Mouse (Mus musculus): ENCODE data around the gene Lypd4. TPM values are rescaled to one million over a fixed set of nuclear protein-coding genes. Genes with fewer than 3 reads are reported as not detected.

The Lypd4 gene
- not detected in 2 replicates for polyA plus RNA-seq (2016; fragmentation: Nextera tagmentation; extraction: Ambion mirVana)

GRCm38 (mm10) chr7:24869532-24870165 lies at the start of gene Lypd4, which contains the start of gene Dmrtc2:
TSS of gene Lypd4 (minus strand) at chr7:24869941.
TSS of gene Dmrtc2 (plus strand) at chr7:24870057.
- peaks cover 11% of the 10 kb centered on the region for H3K9me3 ChIP-seq (replicated peaks)
- H3K27ac ChIP-seq (ENCODE audit: poor library complexity, severe bottlenecking) = no peak within 1 kb of the TSS
- no peak within 1 kb of the TSS for H3K9ac ChIP-seq
- no peaks in the 10 kb centered on the region for H3K36me3 ChIP-seq
- no peak within 1 kb of the TSS for H3K4me3 ChIP-seq
- WGBS = 42% methylated on average over 41 of the region's 41 CpGs
- no peak within 1 kb of the TSS for H3K4me2 ChIP-seq
- peaks cover 58% of the 10 kb centered on the region for H3K27me3 ChIP-seq (replicated peaks)
- ATAC-seq (ENCODE audit: insufficient number of reproducible peaks, low FRiP score) = no peak
- peaks cover 4% of the 10 kb centered on the region for H3K4me1 ChIP-seq (replicated peaks)

- no peak overlapping the region for H3K27ac ChIP-seq (ENCODE audit: poor library complexity, severe bottlenecking)
- 0 out of 2 replicates have a peak, but pooled peaks have one; percentile 22 for ATAC-seq (ENCODE audit: insufficient number of reproducible peaks, low FRiP score)
- no peak overlapping the region for H3K4me3 ChIP-seq
- H3K27me3 ChIP-seq (replicated peaks) = no peaks in the 10 kb centered on the region
- 94% methylated on average over 20 of the region's 20 CpGs for WGBS
- no peak overlapping the region for H3K4me2 ChIP-seq
- peaks cover 73% of the 10 kb centered on the region for H3K36me3 ChIP-seq
- no peak overlapping the region for H3K9ac ChIP-seq
- H3K4me1 ChIP-seq (replicated peaks) = no peaks in the 10 kb centered on the region
- H3K9me3 ChIP-seq (replicated peaks) = no peaks in the 10 kb centered on the region
Measured at GRCm38 (mm10) chr7:24918763-24919323, 49.1 kb upstream of the Lypd4 start.

- H3K4me2 ChIP-seq = no peak overlapping the region
- H3K4me3 ChIP-seq = no peak overlapping the region
- ATAC-seq (ENCODE audit: insufficient number of reproducible peaks, low FRiP score) = no peak
- no peaks in the 10 kb centered on the region for H3K9me3 ChIP-seq (replicated peaks)
- H3K4me1 ChIP-seq (replicated peaks) = peaks cover 3% of the 10 kb centered on the region
- no peak overlapping the region for H3K9ac ChIP-seq
- H3K27me3 ChIP-seq (replicated peaks) = no peaks in the 10 kb centered on the region
- peaks cover 60% of the 10 kb centered on the region for H3K36me3 ChIP-seq
- no peak overlapping the region for H3K27ac ChIP-seq (ENCODE audit: poor library complexity, severe bottlenecking)
- WGBS = 91% methylated on average over 14 of the region's 14 CpGs
Measured at GRCm38 (mm10) chr7:24912480-24912879, 42.7 kb upstream of the Lypd4 start.

GRCm38 (mm10) chr7:24907211-24907748 lies 37.5 kb upstream of the Lypd4 start:
- 41% methylated on average over 13 of the region's 13 CpGs for WGBS
- H3K9ac ChIP-seq = 0 out of 2 replicates have a peak overlapping the region, but pooled peaks have one; percentile 43
- H3K4me3 ChIP-seq = no peak overlapping the region
- H3K4me2 ChIP-seq = peak overlapping the region; percentile 20
- H3K9me3 ChIP-seq (replicated peaks) = no peaks in the 10 kb centered on the region
- H3K4me1 ChIP-seq (replicated peaks) = peaks cover 36% of the 10 kb centered on the region
- no peak overlapping the region for H3K27ac ChIP-seq (ENCODE audit: poor library complexity, severe bottlenecking)
- no peak for ATAC-seq (ENCODE audit: insufficient number of reproducible peaks, low FRiP score)
- no peaks in the 10 kb centered on the region for H3K27me3 ChIP-seq (replicated peaks)
- H3K36me3 ChIP-seq = peaks cover 36% of the 10 kb centered on the region

GRCm38 (mm10) chr7:24906551-24906950 lies 36.8 kb upstream of the Lypd4 start:
- WGBS = 18% methylated on average over 6 of the region's 6 CpGs
- H3K4me1 ChIP-seq (replicated peaks) = peaks cover 42% of the 10 kb centered on the region
- no peaks in the 10 kb centered on the region for H3K9me3 ChIP-seq (replicated peaks)
- ATAC-seq (ENCODE audit: insufficient number of reproducible peaks, low FRiP score) = no peak
- H3K27ac ChIP-seq (ENCODE audit: poor library complexity, severe bottlenecking) = no peak overlapping the region
- peak overlapping the region; percentile 43; the same call in 1 of the 2 replicates for H3K9ac ChIP-seq
- peaks cover 29% of the 10 kb centered on the region for H3K36me3 ChIP-seq
- no peaks in the 10 kb centered on the region for H3K27me3 ChIP-seq (replicated peaks)
- peak overlapping the region; percentile 20 for H3K4me2 ChIP-seq
- H3K4me3 ChIP-seq = no peak overlapping the region

- H3K9ac ChIP-seq = peak overlapping the region; percentile 83
- peaks cover 19% of the 10 kb centered on the region for H3K36me3 ChIP-seq
- peak overlapping the region; percentile 68 for H3K4me3 ChIP-seq
- H3K4me1 ChIP-seq (replicated peaks) = peaks cover 42% of the 10 kb centered on the region
- peak; percentile 18; the same call in 1 of the 2 replicates for ATAC-seq (ENCODE audit: insufficient number of reproducible peaks, low FRiP score)
- 17% methylated on average over 3 of the region's 3 CpGs for WGBS
- peak overlapping the region; percentile 92 for H3K4me2 ChIP-seq
- peak overlapping the region; percentile 52; the same call in 1 of the 2 replicates for H3K27ac ChIP-seq (ENCODE audit: poor library complexity, severe bottlenecking)
- no peaks in the 10 kb centered on the region for H3K9me3 ChIP-seq (replicated peaks)
- H3K27me3 ChIP-seq (replicated peaks) = no peaks in the 10 kb centered on the region
Measured at GRCm38 (mm10) chr7:24904936-24905335, 35.2 kb upstream of the Lypd4 start.

- Histone ChIP-seq H3K36me3 (peaks cover 12% of the 10 kb centered on the region), H3K9me3 (replicated peaks) (no peaks in the 10 kb centered on the region), H3K4me1 (replicated peaks) (peaks cover 42% of the 10 kb centered on the region), H3K27me3 (replicated peaks) (no peaks in the 10 kb centered on the region), H3K9ac (peak overlapping the region; percentile 83), H3K27ac (ENCODE audit: poor library complexity, severe bottlenecking) (peak overlapping the region; percentile 89), H3K4me3 (peak overlapping the region; percentile 68), H3K4me2 (peak overlapping the region; percentile 92)
- peak; percentile 95 for ATAC-seq (ENCODE audit: insufficient number of reproducible peaks, low FRiP score)
- under 1% methylated on average over 30 of the region's 30 CpGs for WGBS
Measured at GRCm38 (mm10) chr7:24904070-24904483, 34.3 kb upstream of the Lypd4 start.

- H3K4me1 ChIP-seq (replicated peaks) = peaks cover 42% of the 10 kb centered on the region
- no peaks in the 10 kb centered on the region for H3K9me3 ChIP-seq (replicated peaks)
- 23% methylated on average over 10 of the region's 10 CpGs for WGBS
- H3K4me2 ChIP-seq = peak overlapping the region; percentile 92
- H3K36me3 ChIP-seq = peaks cover 5% of the 10 kb centered on the region
- peak overlapping the region; percentile 89 for H3K27ac ChIP-seq (ENCODE audit: poor library complexity, severe bottlenecking)
- no peak for ATAC-seq (ENCODE audit: insufficient number of reproducible peaks, low FRiP score)
- H3K9ac ChIP-seq = peak overlapping the region; percentile 83
- no peaks in the 10 kb centered on the region for H3K27me3 ChIP-seq (replicated peaks)
- H3K4me3 ChIP-seq = peak overlapping the region; percentile 68
Measured at GRCm38 (mm10) chr7:24903444-24903825, 33.7 kb upstream of the Lypd4 start.

- peak; percentile 50 for ATAC-seq (ENCODE audit: insufficient number of reproducible peaks, low FRiP score)
Measured at GRCm38 (mm10) chr7:24902630-24903443, 33.1 kb upstream of the Lypd4 start, which contains the start of gene Arhgef1. TSS of gene Arhgef1 (plus strand) at chr7:24902912.

GRCm38 (mm10) chr7:24902264-24902629 lies 32.5 kb upstream of the Lypd4 start:
- H3K27ac ChIP-seq (ENCODE audit: poor library complexity, severe bottlenecking) = peak overlapping the region; percentile 89
- peak overlapping the region; percentile 83 for H3K9ac ChIP-seq
- no peak for ATAC-seq (ENCODE audit: insufficient number of reproducible peaks, low FRiP score)
- H3K4me1 ChIP-seq (replicated peaks) = peaks cover 37% of the 10 kb centered on the region
- WGBS = 29% methylated on average over 2 of the region's 2 CpGs
- no peaks in the 10 kb centered on the region for H3K36me3 ChIP-seq
- peak overlapping the region; percentile 68 for H3K4me3 ChIP-seq
- H3K9me3 ChIP-seq (replicated peaks) = no peaks in the 10 kb centered on the region
- H3K4me2 ChIP-seq = peak overlapping the region; percentile 92
- H3K27me3 ChIP-seq (replicated peaks) = no peaks in the 10 kb centered on the region

More at GRCm38 (mm10) chr7:24902630-24903443, 33.1 kb upstream of the Lypd4 start, which contains the start of gene Arhgef1:
- no peaks in the 10 kb centered on the region for H3K9me3 ChIP-seq (replicated peaks)
- WGBS = 5% methylated on average over 61 of the region's 68 CpGs
- peak within 1 kb of the TSS; percentile 68 for H3K4me3 ChIP-seq
- peak within 1 kb of the TSS; percentile 92 for H3K4me2 ChIP-seq
- H3K27ac ChIP-seq (ENCODE audit: poor library complexity, severe bottlenecking) = peak within 1 kb of the TSS; percentile 89
- H3K4me1 ChIP-seq (replicated peaks) = peaks cover 42% of the 10 kb centered on the region
- no peaks in the 10 kb centered on the region for H3K27me3 ChIP-seq (replicated peaks)
- H3K36me3 ChIP-seq = no peaks in the 10 kb centered on the region
- peak within 1 kb of the TSS; percentile 83 for H3K9ac ChIP-seq
